Mouse (Mus musculus): ENCODE data around the gene Inava. TPM values are rescaled to one million over a fixed set of nuclear protein-coding genes. Genes with fewer than 3 reads are reported as not detected.
A peak's percentile ranks its signal among the peaks of the same experiment; 100 is the strongest.

The Inava gene
- polyA plus RNA-seq, 1 experiment from 2014 or later, result 40.3 TPM

DNA sequence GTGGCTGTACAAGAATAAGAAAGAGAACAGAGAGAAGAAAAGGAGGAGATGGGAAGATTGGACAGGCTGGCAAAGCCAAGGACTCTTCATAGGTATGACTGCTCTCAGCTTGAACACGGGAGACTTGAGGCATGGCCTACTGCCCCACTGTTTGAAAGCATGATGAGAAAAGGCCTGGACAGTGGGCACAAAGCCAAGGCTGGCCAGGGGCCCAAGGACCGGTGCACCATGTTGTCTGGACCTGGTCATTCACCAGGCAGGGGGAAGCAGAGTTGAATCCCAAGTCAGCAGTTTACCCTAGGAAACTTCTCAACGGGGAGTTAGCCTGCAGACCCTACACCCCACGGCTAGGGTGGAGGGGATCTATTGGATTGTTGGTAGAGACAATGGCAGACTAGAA is 6.2 kb downstream of the Inava start:
- H3K9ac ChIP-seq (replicated peaks; ENCODE audit: low read depth, low read length), result no peak overlapping the region
- 56% methylated on average over 4 of the region's 4 CpGs for WGBS
- no peak overlapping the region for H3K4me3 ChIP-seq (ENCODE audit: low read depth, low read length)
- H3K4me2 ChIP-seq (replicated peaks; ENCODE audit: low read depth, low read length), result peak overlapping the region; percentile 56
- no peak for ATAC-seq (ENCODE audit: insufficient number of reproducible peaks, insufficient read depth, low FRiP score, low read depth)
- H3K36me3 ChIP-seq (ENCODE audit: control insufficient read depth, insufficient read depth, low read length), result peaks cover 9% of the 10 kb centered on the region
- H3K9me3 ChIP-seq (ENCODE audit: control insufficient read depth, low read depth, low read length), result no peaks in the 10 kb centered on the region
- H3K4me1 ChIP-seq (ENCODE audit: control insufficient read depth, insufficient read depth, low read length), result peaks cover 46% of the 10 kb centered on the region
- no peak overlapping the region; the same call in 1 of the 2 replicates for H3K27ac ChIP-seq (ENCODE audit: low read length)
- no peaks in the 10 kb centered on the region for H3K27me3 ChIP-seq (ENCODE audit: control insufficient read depth, insufficient read depth, low read length)

DNA sequence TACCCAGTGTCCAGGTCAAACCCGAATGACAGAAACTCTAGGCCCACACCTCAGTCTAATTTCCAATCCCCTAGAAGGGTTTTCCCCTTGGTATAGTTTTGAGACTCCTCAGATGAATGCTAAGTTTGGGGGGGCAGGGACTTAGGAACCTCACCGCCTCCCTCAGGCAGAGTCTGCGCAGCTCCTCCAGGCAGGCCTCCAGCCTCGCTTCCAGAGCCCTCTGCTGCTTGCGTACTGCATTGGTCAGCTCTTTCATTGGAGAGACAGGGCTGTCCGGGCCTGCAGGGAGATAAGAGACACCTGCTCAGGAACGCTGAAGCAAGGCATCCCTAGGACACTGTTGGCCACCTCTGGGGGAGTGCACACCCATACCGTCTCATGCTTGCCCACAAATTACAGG is 7.4 kb downstream of the Inava start:
- no peak overlapping the region for H3K9ac ChIP-seq (replicated peaks; ENCODE audit: low read depth, low read length)
- peaks cover 9% of the 10 kb centered on the region for H3K36me3 ChIP-seq (ENCODE audit: control insufficient read depth, insufficient read depth, low read length)
- no peak overlapping the region for H3K4me2 ChIP-seq (replicated peaks; ENCODE audit: low read depth, low read length)
- no peak for ATAC-seq (ENCODE audit: insufficient number of reproducible peaks, insufficient read depth, low FRiP score, low read depth)
- no peak overlapping the region for H3K27ac ChIP-seq (ENCODE audit: low read length)
- H3K9me3 ChIP-seq (ENCODE audit: control insufficient read depth, low read depth, low read length), result no peaks in the 10 kb centered on the region
- H3K4me3 ChIP-seq (ENCODE audit: low read depth, low read length), result no peak overlapping the region
- H3K4me1 ChIP-seq (ENCODE audit: control insufficient read depth, insufficient read depth, low read length), result peaks cover 38% of the 10 kb centered on the region
- 80% methylated on average over 8 of the region's 8 CpGs for WGBS
- no peaks in the 10 kb centered on the region for H3K27me3 ChIP-seq (ENCODE audit: control insufficient read depth, insufficient read depth, low read length)

DNA sequence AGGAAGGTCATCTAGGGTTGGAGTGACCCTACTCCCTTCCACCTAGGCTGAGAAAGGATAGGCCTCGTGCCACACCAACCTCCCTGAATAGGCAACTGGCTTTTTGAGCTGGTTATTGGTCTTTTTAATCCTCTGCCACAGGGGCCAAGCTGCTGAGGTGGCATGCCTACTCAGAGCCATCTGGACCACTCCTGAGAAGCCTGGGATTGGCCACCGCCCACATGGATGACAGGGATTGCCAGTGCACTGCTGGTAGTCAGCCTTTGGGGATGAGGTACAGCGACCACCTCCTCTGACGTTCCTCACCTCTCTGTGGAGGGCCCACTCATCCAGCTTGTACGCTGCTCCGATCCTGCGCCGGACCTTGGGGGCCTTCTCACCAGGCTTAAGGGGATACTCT is 8.2 kb downstream of the Inava start:
- Histone ChIP-seq H3K4me3 (ENCODE audit: low read depth, low read length) (no peak overlapping the region), H3K36me3 (ENCODE audit: control insufficient read depth, insufficient read depth, low read length) (peaks cover 9% of the 10 kb centered on the region), H3K9ac (replicated peaks; ENCODE audit: low read depth, low read length) (no peak overlapping the region), H3K4me1 (ENCODE audit: control insufficient read depth, insufficient read depth, low read length) (peaks cover 34% of the 10 kb centered on the region), H3K27me3 (ENCODE audit: control insufficient read depth, insufficient read depth, low read length) (no peaks in the 10 kb centered on the region), H3K4me2 (replicated peaks; ENCODE audit: low read depth, low read length) (no peak overlapping the region), H3K9me3 (ENCODE audit: control insufficient read depth, low read depth, low read length) (no peaks in the 10 kb centered on the region), H3K27ac (ENCODE audit: low read length) (no peak overlapping the region)
- 93% methylated on average over 8 of the region's 8 CpGs for WGBS
- no peak for ATAC-seq (ENCODE audit: insufficient number of reproducible peaks, insufficient read depth, low FRiP score, low read depth)

DNA sequence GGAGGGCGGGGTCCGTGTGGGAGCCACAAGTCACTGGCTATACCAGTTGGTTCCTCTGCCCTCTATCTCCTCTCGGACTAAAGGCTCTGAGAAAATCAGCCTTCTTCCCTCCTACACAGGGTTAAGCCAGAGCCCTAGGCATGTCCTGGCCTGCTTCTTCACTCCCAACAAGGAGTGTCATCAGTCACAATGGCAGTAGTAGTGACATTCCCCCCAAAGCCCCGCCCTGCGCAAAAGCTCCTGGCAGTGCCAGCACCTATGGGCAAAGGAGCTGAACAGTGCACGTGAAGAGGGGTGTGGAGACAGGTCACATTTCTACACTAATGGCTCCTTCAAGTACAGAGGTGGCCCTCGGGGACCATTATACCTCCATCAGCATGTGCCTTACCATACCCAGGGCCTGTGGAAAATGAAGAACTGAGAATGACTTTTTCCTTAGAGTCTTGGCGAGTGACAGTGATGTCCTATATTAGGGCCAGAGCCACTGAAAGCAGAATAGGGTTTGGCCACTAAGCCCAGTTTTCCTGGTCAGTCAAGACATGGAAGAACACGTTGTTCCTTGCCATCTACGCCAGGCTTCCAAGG is 10.2 kb downstream of the Inava start:
- no peak overlapping the region for H3K4me2 ChIP-seq (replicated peaks; ENCODE audit: low read depth, low read length)
- H3K9me3 ChIP-seq (ENCODE audit: control insufficient read depth, low read depth, low read length), result no peaks in the 10 kb centered on the region
- H3K27ac ChIP-seq (ENCODE audit: low read length), result no peak overlapping the region
- H3K9ac ChIP-seq (replicated peaks; ENCODE audit: low read depth, low read length), result no peak overlapping the region
- no peak; the same call in 1 of the 2 replicates for ATAC-seq (ENCODE audit: insufficient number of reproducible peaks, insufficient read depth, low FRiP score, low read depth)
- peaks cover 24% of the 10 kb centered on the region for H3K4me1 ChIP-seq (ENCODE audit: control insufficient read depth, insufficient read depth, low read length)
- 82% methylated on average over 10 of the region's 10 CpGs for whole genome bisulfite sequencing
- H3K36me3 ChIP-seq (ENCODE audit: control insufficient read depth, insufficient read depth, low read length), result peaks cover 18% of the 10 kb centered on the region
- H3K27me3 ChIP-seq (ENCODE audit: control insufficient read depth, insufficient read depth, low read length), result no peaks in the 10 kb centered on the region
- H3K4me3 ChIP-seq (ENCODE audit: low read depth, low read length), result no peak overlapping the region

DNA sequence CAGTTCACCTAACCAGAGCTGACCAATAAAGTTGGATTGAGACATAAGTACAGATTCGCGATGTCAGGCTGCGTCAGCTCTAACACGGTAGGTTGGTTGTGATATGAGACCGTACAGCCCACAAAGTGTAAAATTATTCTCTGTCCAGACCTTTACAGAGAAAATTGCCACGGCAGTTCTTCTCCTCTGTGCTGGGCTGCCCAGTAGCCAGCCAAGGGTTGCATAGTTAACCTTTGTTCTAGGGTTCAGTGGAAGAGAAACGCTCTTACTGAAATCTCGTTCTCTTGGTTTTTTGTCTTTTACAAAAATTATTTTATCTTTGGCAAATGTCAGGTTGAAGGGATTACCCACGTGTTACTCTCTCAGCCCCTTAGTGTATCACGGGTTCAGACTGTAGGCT is 11.7 kb downstream of the Inava start:
- peaks cover 9% of the 10 kb centered on the region for H3K4me1 ChIP-seq (ENCODE audit: control insufficient read depth, insufficient read depth, low read length)
- H3K9me3 ChIP-seq (ENCODE audit: control insufficient read depth, low read depth, low read length), result no peaks in the 10 kb centered on the region
- ATAC-seq (ENCODE audit: insufficient number of reproducible peaks, insufficient read depth, low FRiP score, low read depth), result no peak
- H3K4me3 ChIP-seq (ENCODE audit: low read depth, low read length), result no peak overlapping the region
- no peak overlapping the region for H3K4me2 ChIP-seq (replicated peaks; ENCODE audit: low read depth, low read length)
- 62% methylated on average over 10 of the region's 10 CpGs for WGBS
- H3K27ac ChIP-seq (ENCODE audit: low read length), result no peak overlapping the region
- peaks cover 31% of the 10 kb centered on the region for H3K36me3 ChIP-seq (ENCODE audit: control insufficient read depth, insufficient read depth, low read length)
- H3K9ac ChIP-seq (replicated peaks; ENCODE audit: low read depth, low read length), result no peak overlapping the region
- no peaks in the 10 kb centered on the region for H3K27me3 ChIP-seq (ENCODE audit: control insufficient read depth, insufficient read depth, low read length)

DNA sequence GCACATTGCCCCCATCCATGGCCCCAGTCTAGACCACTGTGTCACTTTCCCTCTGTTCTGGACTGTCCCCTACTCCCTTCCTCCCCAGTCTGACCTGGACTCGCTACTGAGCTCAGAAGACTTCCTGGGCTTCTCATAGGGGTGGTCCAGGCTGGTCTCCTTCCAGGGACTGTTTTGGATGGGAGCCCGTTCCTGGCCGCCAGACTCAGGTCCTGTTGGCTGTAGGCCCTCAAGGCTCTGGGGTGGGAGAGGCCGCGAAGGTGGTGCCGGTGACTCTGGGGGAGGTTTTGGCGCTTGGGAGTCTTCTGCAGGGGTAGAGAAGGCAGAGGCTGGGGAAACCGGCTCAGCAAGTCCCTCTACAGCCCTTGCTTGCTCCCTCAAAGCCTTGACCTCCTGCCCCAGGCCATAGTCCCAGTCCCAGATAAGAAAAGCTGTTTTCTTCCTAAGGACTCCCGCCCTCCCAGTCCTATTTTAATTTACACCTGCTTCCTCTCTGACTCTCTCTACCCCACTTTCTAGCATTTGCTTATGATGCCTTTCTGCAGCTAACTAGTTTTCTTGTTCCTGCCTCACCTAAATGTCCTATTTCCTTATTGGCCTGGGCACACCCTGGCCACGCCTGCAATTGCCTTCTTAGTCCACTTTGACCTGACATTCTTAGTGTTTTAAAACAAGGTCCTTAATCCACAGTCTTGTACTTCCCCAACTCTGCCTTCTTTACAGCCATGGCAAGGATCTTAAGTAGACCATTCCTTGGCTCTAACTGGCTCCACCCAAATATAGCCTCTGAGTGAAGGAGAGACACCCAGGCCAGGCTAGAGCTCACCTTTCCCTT is 13.8 kb downstream of the Inava start:
- H3K4me1 ChIP-seq (ENCODE audit: control insufficient read depth, insufficient read depth, low read length), result peaks cover 7% of the 10 kb centered on the region; the same call in 1 of the 2 replicates
- H3K4me2 ChIP-seq (replicated peaks; ENCODE audit: low read depth, low read length), result no peak overlapping the region
- ATAC-seq (ENCODE audit: insufficient number of reproducible peaks, insufficient read depth, low FRiP score, low read depth), result peak; percentile 57
- H3K9ac ChIP-seq (replicated peaks; ENCODE audit: low read depth, low read length), result no peak overlapping the region
- no peak overlapping the region for H3K4me3 ChIP-seq (ENCODE audit: low read depth, low read length)
- no peaks in the 10 kb centered on the region for H3K9me3 ChIP-seq (ENCODE audit: control insufficient read depth, low read depth, low read length)
- WGBS, result 63% methylated on average over 10 of the region's 10 CpGs
- no peaks in the 10 kb centered on the region for H3K27me3 ChIP-seq (ENCODE audit: control insufficient read depth, insufficient read depth, low read length)
- H3K27ac ChIP-seq (ENCODE audit: low read length), result peak overlapping the region; percentile 72
- H3K36me3 ChIP-seq (ENCODE audit: control insufficient read depth, insufficient read depth, low read length), result peaks cover 33% of the 10 kb centered on the region

DNA sequence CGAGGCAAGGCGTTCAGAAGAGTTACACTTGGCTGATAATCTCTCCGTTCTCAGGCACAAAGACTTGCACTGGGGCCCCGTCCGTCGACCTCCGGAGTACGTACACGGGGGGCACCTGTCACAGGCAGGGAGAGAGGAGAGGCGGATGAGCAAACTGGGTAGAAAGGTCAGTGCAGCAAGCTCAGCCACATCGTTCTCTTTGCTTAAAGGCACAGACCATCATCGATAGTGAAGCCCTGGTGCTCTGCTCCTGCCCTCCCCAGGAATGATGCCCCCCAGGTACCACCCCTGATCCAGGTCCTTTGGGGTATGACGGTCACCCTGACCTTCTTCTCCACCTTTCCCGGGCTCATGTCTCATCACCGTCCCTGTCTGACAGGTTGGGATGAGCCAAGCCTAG is 19.8 kb downstream of the Inava start:
- H3K36me3 ChIP-seq (ENCODE audit: control insufficient read depth, insufficient read depth, low read length), result peaks cover 23% of the 10 kb centered on the region
- 74% methylated on average over 15 of the region's 15 CpGs for WGBS

DNA sequence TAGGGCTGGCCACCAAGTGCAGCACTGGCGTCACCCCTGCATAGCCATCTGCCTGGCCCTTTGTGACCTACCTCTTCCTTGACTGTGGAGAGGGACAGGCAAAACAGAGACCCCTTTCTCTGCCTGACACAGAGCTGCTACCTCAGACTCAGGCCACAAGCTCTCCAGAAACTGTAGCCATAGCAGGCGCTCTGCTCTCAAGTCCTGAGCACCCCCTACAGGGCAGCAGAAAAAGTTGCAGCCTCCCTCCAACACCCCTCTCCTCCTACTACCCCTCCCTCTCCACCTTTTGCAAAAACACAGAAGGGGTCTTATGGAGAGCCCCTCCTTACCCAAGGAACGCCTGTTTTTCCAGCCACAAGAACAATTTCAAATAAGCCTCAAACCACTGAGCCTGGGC is 21.3 kb downstream of the Inava start, which contains the start of gene Mroh3:
Mroh3 (minus strand) TSS at position 26 of the 400 bp plus-strand sequence.
- H3K9me3 ChIP-seq (ENCODE audit: control insufficient read depth, low read depth, low read length), result no peaks in the 10 kb centered on the region
- H3K4me1 ChIP-seq (ENCODE audit: control insufficient read depth, insufficient read depth, low read length), result no peaks in the 10 kb centered on the region
- 0 out of 2 replicates have a peak, but pooled peaks have one; percentile 28 for ATAC-seq (ENCODE audit: insufficient number of reproducible peaks, insufficient read depth, low FRiP score, low read depth)
- H3K27ac ChIP-seq (ENCODE audit: low read length), result no peak within 1 kb of the TSS
- H3K4me3 ChIP-seq (ENCODE audit: low read depth, low read length), result no peak within 1 kb of the TSS
- no peak within 1 kb of the TSS for H3K9ac ChIP-seq (replicated peaks; ENCODE audit: low read depth, low read length)
- H3K4me2 ChIP-seq (replicated peaks; ENCODE audit: low read depth, low read length), result no peak within 1 kb of the TSS
- WGBS, result 57% methylated on average over 3 of the region's 3 CpGs
- H3K36me3 ChIP-seq (ENCODE audit: control insufficient read depth, insufficient read depth, low read length), result peaks cover 10% of the 10 kb centered on the region; the same call in 1 of the 2 replicates
- H3K27me3 ChIP-seq (ENCODE audit: control insufficient read depth, insufficient read depth, low read length), result no peaks in the 10 kb centered on the region

More for the DNA sequence above, 19.8 kb downstream of the Inava start:
- Histone ChIP-seq H3K9ac (replicated peaks; ENCODE audit: low read depth, low read length) (no peak overlapping the region), H3K4me1 (ENCODE audit: control insufficient read depth, insufficient read depth, low read length) (no peaks in the 10 kb centered on the region), H3K9me3 (ENCODE audit: control insufficient read depth, low read depth, low read length) (no peaks in the 10 kb centered on the region), H3K27ac (ENCODE audit: low read length) (no peak overlapping the region), H3K27me3 (ENCODE audit: control insufficient read depth, insufficient read depth, low read length) (no peaks in the 10 kb centered on the region), H3K4me2 (replicated peaks; ENCODE audit: low read depth, low read length) (no peak overlapping the region), H3K4me3 (ENCODE audit: low read depth, low read length) (no peak overlapping the region)
- ATAC-seq (ENCODE audit: insufficient number of reproducible peaks, insufficient read depth, low FRiP score, low read depth), result no peak

Data from stomach, embryonic 14.5 days (tissue).